Mouse (Mus musculus): ENCODE results near the gene Gm281. TPM values are rescaled to one million over a fixed set of nuclear protein-coding genes. Genes with fewer than 3 reads are reported as not detected.

Gm281 gene
- total and polyA plus RNA-seq, 3 experiments = not detected

DNA sequence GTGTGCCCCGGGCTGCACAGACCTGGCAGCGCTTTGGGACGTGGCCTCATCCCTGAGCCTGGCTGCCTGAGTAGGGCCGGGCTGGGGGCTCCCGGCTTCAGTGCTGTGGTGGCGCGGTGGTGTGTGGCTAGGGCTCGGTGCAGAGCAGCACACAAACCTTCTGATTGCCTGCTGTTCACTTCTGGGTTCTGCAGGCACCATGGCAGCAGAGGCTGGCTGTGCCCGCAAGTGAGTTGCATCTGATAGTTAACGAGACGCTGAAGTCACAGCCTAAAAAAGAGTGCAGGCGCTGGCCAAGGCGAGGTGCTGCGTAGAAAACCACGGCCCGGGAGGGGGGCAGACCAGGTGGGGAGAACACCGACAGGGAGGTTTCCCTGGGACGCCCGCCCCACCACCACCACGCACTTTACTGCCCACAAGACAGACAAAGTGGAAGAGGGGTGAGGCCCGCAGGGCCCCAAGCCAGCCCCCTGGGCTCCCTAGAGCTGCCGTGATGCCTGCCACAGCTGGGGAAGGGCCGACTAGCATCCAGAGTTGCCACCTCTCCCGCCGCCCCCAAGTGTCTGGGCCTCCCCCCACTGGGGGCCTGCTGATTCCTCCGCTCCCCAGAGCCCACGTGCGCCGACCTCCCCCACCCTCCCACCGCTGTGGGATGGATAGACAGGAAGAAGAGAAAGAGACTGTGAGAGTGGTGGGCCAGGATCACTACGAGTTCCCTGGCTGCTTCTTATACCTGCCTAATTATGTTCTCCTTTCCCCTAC, 19.2 kb upstream of the Gm281 start:
- H3K36me3 ChIP-seq (replicated peaks) = no peaks in the 10 kb centered on the region
- no peak for TF ChIP-seq CTCF (IDR thresholded peaks at IDR 0.05; ENCODE audit: low read depth, low read length)
- no peaks in the 10 kb centered on the region for H3K27me3 ChIP-seq (ENCODE audit: insufficient read depth, low read length)
- no peak for DNase-seq (ENCODE audit: low spot score)
- H3K4me3 ChIP-seq (ENCODE audit: low read depth, low read length) = no peak overlapping the region
- ATAC-seq (ENCODE audit: extremely low read depth, insufficient number of reproducible peaks, low FRiP score, poor library complexity, severe bottlenecking) = no peak
- peaks cover 17% of the 10 kb centered on the region for H3K9me3 ChIP-seq (replicated peaks)
- no peaks in the 10 kb centered on the region for H3K4me1 ChIP-seq (ENCODE audit: insufficient read depth, low read depth, low read length)

DNA sequence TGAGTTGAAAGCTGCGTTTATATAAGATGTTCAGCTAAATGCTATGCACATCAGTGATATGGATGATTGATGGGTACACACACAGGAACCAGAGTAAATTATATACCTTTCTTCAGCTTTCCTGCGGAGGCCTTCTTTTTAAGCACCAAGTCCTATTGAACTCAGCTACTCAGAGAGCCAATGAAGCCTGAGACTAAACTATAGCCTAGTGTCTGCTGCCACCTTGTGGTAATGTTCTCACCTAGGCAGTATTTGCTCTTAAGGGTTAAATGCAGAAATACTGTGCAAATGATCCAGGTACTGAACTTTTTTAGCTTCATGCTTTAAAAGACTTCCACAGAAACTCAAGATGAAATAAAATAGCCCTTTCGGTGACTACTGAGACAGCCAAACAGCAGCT, 3.4 kb upstream of the Gm281 start:
- TF ChIP-seq TAL1 (conservative IDR thresholded peaks at IDR 0.05; ENCODE audit: low read depth, low read length) (no peak), CTCF (IDR thresholded peaks at IDR 0.05; ENCODE audit: low read depth, low read length) (0 out of 2 replicates have a peak, but pooled peaks have one; percentile 11), GATA1 (IDR thresholded peaks at IDR 0.05; ENCODE audit: borderline replicate concordance, low read length) (no peak)
- no peak for DNase-seq (ENCODE audit: low spot score)
- no peaks in the 10 kb centered on the region for H3K9me3 ChIP-seq (replicated peaks)
- no peak for ATAC-seq (ENCODE audit: extremely low read depth, insufficient number of reproducible peaks, low FRiP score, poor library complexity, severe bottlenecking)
- no peaks in the 10 kb centered on the region for H3K4me1 ChIP-seq (ENCODE audit: insufficient read depth, low read depth, low read length)
- H3K27me3 ChIP-seq (ENCODE audit: insufficient read depth, low read length) = no peaks in the 10 kb centered on the region
- no peaks in the 10 kb centered on the region for H3K36me3 ChIP-seq (replicated peaks)
- H3K4me3 ChIP-seq (ENCODE audit: low read depth, low read length) = no peak overlapping the region

DNA sequence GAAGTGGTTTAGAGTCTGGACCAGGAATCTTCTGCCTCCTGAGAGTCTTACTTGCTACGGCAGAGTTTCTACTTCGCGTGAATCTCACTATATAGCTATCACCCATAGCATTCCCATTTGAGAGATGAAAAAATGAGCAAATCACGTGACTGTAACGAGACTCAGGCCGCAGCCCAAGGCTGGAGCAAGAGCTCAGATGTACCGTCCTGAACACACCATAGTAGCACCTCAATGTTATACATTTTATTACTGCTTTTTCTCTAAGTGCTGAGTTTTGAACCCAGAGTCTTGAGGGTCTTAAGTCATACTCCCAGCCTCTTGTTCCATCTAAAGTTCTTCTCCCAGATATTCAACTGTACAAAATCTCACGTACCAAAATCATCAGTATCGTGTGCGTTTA, 2.9 kb upstream of the Gm281 start:
- TF ChIP-seq CTCF (IDR thresholded peaks at IDR 0.05; ENCODE audit: low read depth, low read length) (no peak), GATA2 (IDR thresholded peaks at IDR 0.05; ENCODE audit: borderline replicate concordance, low read depth, low read length) (no peak), GATA1 (IDR thresholded peaks at IDR 0.05; ENCODE audit: borderline replicate concordance, low read length) (no peak), TAL1 (conservative IDR thresholded peaks at IDR 0.05; ENCODE audit: low read depth, low read length) (no peak), POLR2AphosphoS5 (IDR thresholded peaks at IDR 0.05; ENCODE audit: insufficient replicate concordance, low read depth, low read length) (no peak)
- H3K27me3 ChIP-seq (ENCODE audit: insufficient read depth, low read length) = no peaks in the 10 kb centered on the region
- no peaks in the 10 kb centered on the region for H3K4me1 ChIP-seq (ENCODE audit: insufficient read depth, low read depth, low read length)
- ATAC-seq (ENCODE audit: extremely low read depth, insufficient number of reproducible peaks, low FRiP score, poor library complexity, severe bottlenecking) (no peak), DNase-seq (ENCODE audit: low spot score) (no peak)
- no peaks in the 10 kb centered on the region for H3K9me3 ChIP-seq (replicated peaks)
- no peak overlapping the region for H3K4me3 ChIP-seq (ENCODE audit: low read depth, low read length)
- H3K36me3 ChIP-seq (replicated peaks) = no peaks in the 10 kb centered on the region

DNA sequence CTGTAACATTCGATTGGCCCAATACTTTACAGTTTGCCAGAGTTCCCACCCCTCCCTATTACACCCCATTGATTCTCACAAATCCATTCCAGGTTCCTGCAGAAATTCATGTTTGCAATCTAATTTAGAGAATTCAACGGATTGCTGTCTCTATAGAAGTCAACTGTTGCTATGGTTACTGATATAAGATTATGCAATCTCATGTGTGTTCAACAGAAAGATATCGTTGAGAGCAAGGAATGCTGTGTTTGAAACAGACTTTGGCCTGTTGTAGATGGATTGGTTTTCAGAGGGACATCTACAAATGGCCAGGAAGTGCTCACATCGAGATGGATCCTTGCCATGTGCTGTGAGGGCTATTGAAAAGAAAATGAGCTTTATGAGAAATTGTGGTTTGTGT, 929 bp upstream of the Gm281 start:
- Histone ChIP-seq H3K4me3 (ENCODE audit: low read depth, low read length) (no peak overlapping the region), H3K9me3 (replicated peaks) (no peaks in the 10 kb centered on the region), H3K36me3 (replicated peaks) (no peaks in the 10 kb centered on the region), H3K4me1 (ENCODE audit: insufficient read depth, low read depth, low read length) (no peaks in the 10 kb centered on the region), H3K27me3 (ENCODE audit: insufficient read depth, low read length) (no peaks in the 10 kb centered on the region)
- no peak for TF ChIP-seq TAL1 (conservative IDR thresholded peaks at IDR 0.05; ENCODE audit: low read depth, low read length)
- ATAC-seq (ENCODE audit: extremely low read depth, insufficient number of reproducible peaks, low FRiP score, poor library complexity, severe bottlenecking) = no peak
- no peak for DNase-seq (ENCODE audit: low spot score)

DNA sequence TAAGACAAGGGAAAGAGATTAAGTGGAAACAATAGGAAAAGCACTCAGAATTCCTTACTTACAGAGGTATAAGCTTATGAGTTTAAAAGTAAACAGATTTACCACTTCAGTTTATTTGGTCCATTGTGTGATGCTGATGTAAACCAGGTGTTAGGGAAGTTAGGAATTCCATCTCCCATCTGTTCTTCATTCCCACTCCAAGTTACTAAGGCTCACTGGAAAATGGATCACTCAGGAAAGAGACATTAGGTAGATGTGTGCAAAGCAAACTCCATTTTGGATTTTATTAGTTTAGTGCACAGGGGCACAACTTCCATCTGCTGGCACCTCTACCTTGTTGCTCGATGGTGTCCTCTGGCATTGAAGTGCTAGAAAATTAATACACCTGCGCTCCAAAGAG, 4.1 kb downstream of the Gm281 start:
- ATAC-seq (ENCODE audit: extremely low read depth, insufficient number of reproducible peaks, low FRiP score, poor library complexity, severe bottlenecking) = no peak
- no peaks in the 10 kb centered on the region for H3K9me3 ChIP-seq (replicated peaks)
- no peaks in the 10 kb centered on the region for H3K4me1 ChIP-seq (ENCODE audit: insufficient read depth, low read depth, low read length)
- H3K36me3 ChIP-seq (replicated peaks) = no peaks in the 10 kb centered on the region
- no peaks in the 10 kb centered on the region for H3K27me3 ChIP-seq (ENCODE audit: insufficient read depth, low read length)
- H3K4me3 ChIP-seq (ENCODE audit: low read depth, low read length) = no peak overlapping the region
- TF ChIP-seq TAL1 (conservative IDR thresholded peaks at IDR 0.05; ENCODE audit: low read depth, low read length) = no peak
- TF ChIP-seq POLR2AphosphoS5 (IDR thresholded peaks at IDR 0.05; ENCODE audit: insufficient replicate concordance, low read depth, low read length) = no peak
- TF ChIP-seq CTCF (IDR thresholded peaks at IDR 0.05; ENCODE audit: low read depth, low read length) = no peak
- no peak for TF ChIP-seq GATA2 (IDR thresholded peaks at IDR 0.05; ENCODE audit: borderline replicate concordance, low read depth, low read length)
- no peak for DNase-seq (ENCODE audit: low spot score)

DNA sequence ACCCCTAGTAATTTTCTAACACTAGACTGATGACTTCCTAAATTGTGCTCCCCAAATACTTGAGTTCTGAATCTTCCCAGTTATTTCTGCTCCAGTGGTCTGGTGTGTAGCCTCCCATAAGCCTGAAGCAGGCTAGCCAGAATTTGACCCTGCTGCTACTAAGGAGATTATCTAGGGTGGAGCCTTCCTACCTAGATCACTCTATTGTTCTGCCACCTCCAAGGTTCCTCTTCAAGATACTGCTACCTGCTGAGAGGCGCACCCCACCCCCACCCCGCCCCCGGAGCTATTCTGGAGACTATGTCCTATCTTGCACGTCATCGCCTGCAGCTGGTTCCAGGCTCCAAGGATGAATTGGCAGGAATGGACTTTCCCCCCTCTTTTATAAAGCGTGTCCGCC, 7.1 kb downstream of the Gm281 start:
- Histone ChIP-seq H3K27me3 (ENCODE audit: insufficient read depth, low read length) (no peaks in the 10 kb centered on the region), H3K36me3 (replicated peaks) (no peaks in the 10 kb centered on the region), H3K9me3 (replicated peaks) (no peaks in the 10 kb centered on the region), H3K4me3 (ENCODE audit: low read depth, low read length) (no peak overlapping the region), H3K4me1 (ENCODE audit: insufficient read depth, low read depth, low read length) (no peaks in the 10 kb centered on the region)
- TF ChIP-seq GATA1 (IDR thresholded peaks at IDR 0.05; ENCODE audit: borderline replicate concordance, low read length) (no peak), CTCF (IDR thresholded peaks at IDR 0.05; ENCODE audit: low read depth, low read length) (no peak), POLR2AphosphoS5 (IDR thresholded peaks at IDR 0.05; ENCODE audit: insufficient replicate concordance, low read depth, low read length) (no peak), GATA2 (IDR thresholded peaks at IDR 0.05; ENCODE audit: borderline replicate concordance, low read depth, low read length) (no peak), TAL1 (conservative IDR thresholded peaks at IDR 0.05; ENCODE audit: low read depth, low read length) (no peak)
- DNase-seq (ENCODE audit: low spot score) (no peak), ATAC-seq (ENCODE audit: extremely low read depth, insufficient number of reproducible peaks, low FRiP score, poor library complexity, severe bottlenecking) (no peak)

DNA sequence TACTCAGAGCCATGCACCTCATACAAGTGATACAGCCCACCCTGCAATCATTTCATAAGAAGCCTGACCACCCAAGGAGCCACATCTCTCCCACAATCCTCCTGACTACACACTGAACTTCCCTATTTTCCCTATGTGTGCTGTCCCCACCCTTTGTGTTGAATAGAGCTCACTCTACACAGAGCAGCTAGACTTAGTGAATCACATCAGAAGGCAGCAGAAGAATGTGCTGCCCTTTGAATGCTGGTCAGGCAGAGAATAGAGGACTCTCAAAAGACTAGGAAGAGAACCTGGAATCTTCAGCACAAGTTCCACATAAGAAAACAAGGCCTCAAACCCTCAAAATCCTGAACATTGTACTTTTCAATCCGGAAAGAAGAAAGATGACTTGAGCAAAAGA, 7.8 kb downstream of the Gm281 start:
- Histone ChIP-seq H3K9me3 (replicated peaks) (no peaks in the 10 kb centered on the region), H3K27me3 (ENCODE audit: insufficient read depth, low read length) (no peaks in the 10 kb centered on the region), H3K4me1 (ENCODE audit: insufficient read depth, low read depth, low read length) (no peaks in the 10 kb centered on the region), H3K4me3 (ENCODE audit: low read depth, low read length) (no peak overlapping the region), H3K36me3 (replicated peaks) (no peaks in the 10 kb centered on the region)
- ATAC-seq (ENCODE audit: extremely low read depth, insufficient number of reproducible peaks, low FRiP score, poor library complexity, severe bottlenecking) (no peak), DNase-seq (ENCODE audit: low spot score) (no peak)
- TF ChIP-seq POLR2AphosphoS5 (IDR thresholded peaks at IDR 0.05; ENCODE audit: insufficient replicate concordance, low read depth, low read length) = no peak
- TF ChIP-seq GATA1 (IDR thresholded peaks at IDR 0.05; ENCODE audit: borderline replicate concordance, low read length) = no peak
- no peak for TF ChIP-seq GATA2 (IDR thresholded peaks at IDR 0.05; ENCODE audit: borderline replicate concordance, low read depth, low read length)
- no peak for TF ChIP-seq CTCF (IDR thresholded peaks at IDR 0.05; ENCODE audit: low read depth, low read length)
- no peak for TF ChIP-seq TAL1 (conservative IDR thresholded peaks at IDR 0.05; ENCODE audit: low read depth, low read length)
